Mouse (Mus musculus) kidney, adult 18-20 months (tissue): ENCODE measurements around the gene Ankrd61.

Experiments used
- DNase-seq: peaks from one replicate; pipeline ENCODE4 v3.0.0; 2021

Gene Ankrd61

GRCm38 (mm10) chr5:143897635-143898330, at the start of gene Ankrd61:
Ankrd61 (minus strand) TSS chr5:143897685.
- DNase-seq, result no peak

DNA sequence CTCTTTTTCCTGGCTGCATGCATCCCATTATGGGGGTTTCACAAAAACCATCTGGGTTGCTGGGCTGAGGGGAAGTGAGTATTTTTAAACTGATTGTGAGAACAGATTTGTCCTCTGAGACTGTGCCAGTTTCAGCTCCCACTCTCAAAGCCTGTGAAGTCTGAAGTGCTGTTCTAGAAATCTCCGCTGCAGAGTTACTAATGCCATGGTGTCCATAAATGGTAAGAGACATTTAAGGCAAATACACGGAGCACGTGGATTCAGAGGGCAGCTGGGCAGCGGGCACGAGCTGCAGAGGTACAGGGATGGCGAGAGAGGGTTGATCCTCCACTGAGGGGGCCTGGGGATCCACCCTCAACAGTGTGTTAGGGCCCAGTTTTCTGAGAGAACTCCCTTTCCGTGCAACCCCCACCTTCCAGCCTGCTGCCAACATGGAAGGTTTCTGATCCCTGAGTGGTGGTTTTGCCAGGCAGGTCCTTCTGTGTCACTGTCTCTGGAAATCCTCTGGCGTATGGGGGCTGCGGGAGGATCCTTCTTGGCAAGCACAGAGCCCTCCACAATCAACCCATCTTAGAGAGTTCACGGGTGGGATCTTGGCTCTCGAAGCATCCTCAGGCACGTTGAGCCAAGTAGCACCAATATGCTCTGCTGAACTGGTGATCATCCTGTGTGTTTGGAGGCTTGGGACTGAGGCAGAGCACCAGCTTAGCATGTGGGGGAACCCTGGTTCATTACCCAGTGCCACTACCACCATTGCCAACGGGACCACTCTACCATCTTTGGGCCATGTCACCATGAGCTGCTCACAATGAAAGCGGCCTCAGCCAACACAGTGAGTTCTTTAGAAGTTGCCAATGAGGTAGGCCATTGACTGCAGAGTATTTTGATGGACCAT, 46.0 kb upstream of the Ankrd61 start:
- no peak for DNase-seq

- DNase-seq, result no peak
These were observed 44.1 kb upstream of the Ankrd61 start for GRCm38 (mm10) chr5:143941588-143941987.

DNA sequence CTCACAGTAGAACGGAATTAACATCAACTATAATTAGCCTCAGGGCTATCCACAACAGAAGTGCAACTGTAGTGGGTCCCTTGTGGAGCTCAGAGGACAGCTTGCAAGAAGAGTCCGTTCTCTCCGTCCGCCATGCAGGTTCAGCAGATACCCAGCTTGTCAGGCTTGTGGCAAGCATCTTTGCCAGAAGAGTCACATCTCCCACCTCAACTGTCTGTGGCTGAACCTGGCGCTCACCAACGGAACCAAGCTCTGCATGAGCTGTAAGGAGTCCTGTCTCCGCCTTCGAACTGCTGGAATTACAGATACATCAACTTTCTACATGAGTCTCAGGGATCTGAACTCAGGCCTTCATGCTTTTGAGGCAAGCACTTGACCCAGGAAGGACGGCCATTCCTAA, 38.7 kb upstream of the Ankrd61 start:
- DNase-seq, result no peak

GRCm38 (mm10) chr5:143933875-143934274, 36.4 kb upstream of the Ankrd61 start:
- DNase-seq, result no peak

DNA sequence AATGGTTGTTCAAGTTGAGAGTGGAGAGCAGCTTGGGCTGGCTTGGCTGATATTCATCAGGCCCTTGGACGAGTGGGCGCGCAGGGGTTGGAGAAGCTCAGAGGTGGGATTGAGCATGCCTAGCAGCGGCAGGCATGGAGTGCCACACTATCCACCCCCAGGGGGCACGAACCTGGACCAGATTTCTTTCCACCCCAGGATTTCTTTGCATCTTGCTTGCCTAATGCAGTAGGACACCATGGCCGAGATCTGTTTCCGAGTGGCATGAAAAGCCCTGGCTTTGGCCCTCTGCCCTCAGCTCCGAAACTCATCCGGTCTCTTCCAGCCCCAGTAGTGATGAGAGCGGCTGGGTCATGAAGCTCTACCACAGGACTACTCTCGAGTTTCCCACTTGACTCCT, 35.9 kb upstream of the Ankrd61 start:
- no peak for DNase-seq

DNA sequence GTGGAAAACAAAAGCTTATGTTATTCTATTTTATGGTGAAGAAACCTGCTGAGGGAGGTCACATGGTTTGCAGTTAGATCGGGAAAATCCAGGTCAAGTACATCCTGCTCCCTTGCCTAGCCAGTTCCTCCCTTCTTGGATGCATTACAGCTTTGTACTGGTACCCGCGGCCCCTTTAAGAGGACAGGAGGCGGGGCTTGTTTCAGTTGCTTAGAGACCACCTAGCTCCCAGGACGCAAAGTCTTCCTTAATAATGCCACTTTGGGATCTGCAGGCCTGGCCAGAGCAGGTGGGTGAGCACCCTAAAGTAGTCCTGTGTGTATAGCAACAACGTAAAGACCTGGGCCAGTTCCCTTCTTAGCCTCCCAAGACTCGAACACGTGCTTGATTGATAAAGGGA, 35.3 kb upstream of the Ankrd61 start, which contains the start of gene Rsph10b:
TSS of gene Rsph10b (plus strand) at position 205 of the 400 bp plus-strand sequence.
- DNase-seq, result no peak

DNA sequence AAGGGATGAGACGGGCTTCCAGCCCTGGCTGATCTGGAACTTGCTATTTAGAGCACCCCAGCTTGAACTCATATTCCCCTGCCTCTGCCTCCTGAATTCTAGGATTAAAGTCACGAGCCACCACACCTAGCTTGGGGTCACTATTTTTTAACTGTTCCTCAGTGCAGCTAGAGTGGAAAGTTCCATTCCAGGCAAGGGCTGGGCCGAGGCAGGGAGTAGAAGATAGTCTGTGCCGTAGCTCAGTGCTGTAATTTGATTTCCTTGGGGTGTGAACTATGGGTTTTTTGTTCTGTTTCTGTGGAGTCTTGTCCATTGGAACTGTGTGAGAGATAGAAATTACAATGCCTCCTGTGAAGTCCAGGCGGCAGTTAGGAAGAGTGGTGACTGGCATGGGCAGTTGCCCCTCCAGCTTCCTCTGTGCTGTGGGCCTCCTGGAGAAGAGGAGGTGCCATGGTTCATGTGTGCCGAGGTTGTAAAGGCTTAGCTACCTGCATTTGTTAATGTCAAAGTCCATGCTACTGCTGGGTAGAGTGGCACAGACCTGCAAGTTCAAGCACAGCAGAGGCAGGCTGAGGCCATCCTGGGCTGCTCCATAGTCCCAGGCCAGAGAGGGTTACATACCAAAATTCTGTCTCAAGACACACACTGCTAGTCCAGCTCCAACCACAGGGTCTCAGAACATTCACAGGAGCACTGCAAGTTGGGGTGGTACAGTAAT, 34.5 kb upstream of the Ankrd61 start:
- DNase-seq, result no peak

DNA sequence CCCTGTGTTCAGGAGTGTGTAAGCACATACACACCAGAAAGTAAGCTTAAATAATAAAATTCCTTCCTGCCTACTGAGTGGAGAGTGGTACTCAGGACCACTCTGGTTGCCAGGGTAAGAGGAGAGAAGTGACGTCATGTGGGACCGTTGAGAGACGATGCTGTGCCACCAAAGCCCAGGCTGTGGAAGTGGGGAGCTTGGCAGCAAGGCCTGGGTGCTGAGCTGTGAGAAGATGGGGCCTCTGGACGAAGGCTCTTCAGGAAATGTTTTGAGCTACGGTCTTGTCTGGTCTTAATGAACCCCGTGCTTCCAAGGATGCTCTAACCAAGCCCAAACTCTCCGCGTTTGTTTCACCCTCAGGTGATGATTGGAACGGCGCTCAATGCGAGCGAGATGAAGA, 33.2 kb upstream of the Ankrd61 start:
- no peak for DNase-seq

GRCm38 (mm10) chr5:143929291-143929690, 31.8 kb upstream of the Ankrd61 start:
- no peak for DNase-seq

DNA sequence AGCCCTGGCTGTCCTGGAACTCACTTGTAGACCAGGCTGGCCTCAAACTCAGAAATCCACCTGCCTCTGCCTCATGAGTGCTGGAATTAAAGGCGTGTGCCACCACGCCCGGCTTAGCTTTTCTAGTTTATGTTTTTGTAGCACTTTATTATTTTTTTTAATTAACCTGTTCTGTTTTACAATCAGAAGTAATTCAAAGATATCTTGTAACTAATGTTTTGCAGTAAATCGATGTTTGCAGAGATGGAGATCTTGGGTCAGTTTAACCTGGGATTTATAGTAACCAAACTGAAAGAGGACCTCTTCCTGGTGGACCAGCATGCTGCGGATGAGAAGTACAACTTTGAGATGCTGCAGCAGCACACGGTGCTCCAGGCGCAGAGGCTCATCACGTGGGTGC, 30.4 kb upstream of the Ankrd61 start, which contains the start of gene Gm42421:
TSS of gene Gm42421 (plus strand) at position 301 of the 400 bp plus-strand sequence.
- no peak for DNase-seq

GRCm38 (mm10) chr5:143924781-143925452, 27.4 kb upstream of the Ankrd61 start:
- DNase-seq, result no peak

DNA sequence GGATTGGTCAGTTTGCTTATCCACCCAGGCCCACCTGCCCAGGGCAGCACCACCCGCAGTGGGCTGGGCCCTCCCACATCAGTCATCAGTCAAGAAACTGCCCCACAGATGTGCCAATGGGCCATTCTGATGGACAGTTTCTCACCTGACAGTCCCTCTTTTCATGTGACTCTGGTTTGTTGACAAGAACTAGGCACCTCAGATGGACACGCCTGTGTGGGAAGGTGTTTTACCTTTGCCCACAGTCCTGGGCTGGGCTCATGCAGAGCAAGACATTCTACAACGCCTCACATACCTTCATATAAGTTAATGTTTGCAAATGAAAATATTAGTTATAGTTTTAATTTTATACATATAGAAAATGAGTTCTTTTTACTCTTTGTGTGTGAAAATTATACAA, 20.6 kb upstream of the Ankrd61 start:
- DNase-seq, result no peak

DNA sequence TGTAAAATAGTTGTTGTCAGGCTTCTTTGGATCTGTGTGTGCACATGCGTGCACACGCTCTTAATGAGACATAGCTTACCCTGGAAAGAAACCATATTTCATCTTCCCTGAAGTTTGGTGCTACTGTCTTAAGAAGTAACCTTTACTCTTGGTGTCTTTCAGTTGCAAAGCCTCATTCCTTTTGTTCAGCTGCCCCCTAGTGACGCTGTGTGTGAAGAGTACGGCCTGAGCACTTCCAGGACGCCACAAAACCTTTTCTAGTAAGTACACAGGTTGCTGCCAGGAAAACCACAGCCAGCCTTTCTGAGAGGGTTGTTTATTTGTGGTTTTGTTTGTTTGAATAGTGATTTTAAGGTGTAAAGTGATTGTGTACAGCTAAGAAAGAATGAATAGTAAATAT, 19.9 kb upstream of the Ankrd61 start:
- DNase-seq, result peak; percentile 73

GRCm38 (mm10) chr5:143916221-143916620, 18.7 kb upstream of the Ankrd61 start:
- no peak for DNase-seq

GRCm38 (mm10) chr5:143909417-143910400, 12.2 kb upstream of the Ankrd61 start, which contains the start of the genes Aimp2 and Pms2:
Aimp2 (minus strand) TSS chr5:143909847.
Pms2 (plus strand) TSS chr5:143909964.
- peak; percentile 96 for DNase-seq

DNA sequence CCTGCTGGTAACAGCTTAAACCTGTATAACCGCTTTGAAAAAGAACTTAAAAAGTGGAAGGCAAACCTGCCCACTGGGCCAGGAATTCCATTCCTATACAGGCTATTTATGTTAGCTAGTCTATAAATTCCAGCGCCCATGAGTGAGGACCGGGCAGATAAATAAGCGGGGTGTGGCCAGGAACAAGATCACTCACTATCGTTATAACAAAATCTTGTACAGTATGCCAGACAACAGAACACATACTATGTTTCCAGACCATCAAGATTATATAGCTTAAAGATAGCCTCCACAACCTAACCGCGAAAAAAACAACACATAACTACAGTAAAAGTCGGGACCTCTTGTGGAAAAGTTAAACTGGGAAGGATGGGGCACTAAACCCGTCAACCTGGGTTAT, 11.4 kb upstream of the Ankrd61 start:
- DNase-seq, result no peak

GRCm38 (mm10) chr5:143906429-143906828, 8.9 kb upstream of the Ankrd61 start:
- DNase-seq, result no peak

GRCm38 (mm10) chr5:143903813-143904212, 6.3 kb upstream of the Ankrd61 start:
- DNase-seq, result no peak

DNA sequence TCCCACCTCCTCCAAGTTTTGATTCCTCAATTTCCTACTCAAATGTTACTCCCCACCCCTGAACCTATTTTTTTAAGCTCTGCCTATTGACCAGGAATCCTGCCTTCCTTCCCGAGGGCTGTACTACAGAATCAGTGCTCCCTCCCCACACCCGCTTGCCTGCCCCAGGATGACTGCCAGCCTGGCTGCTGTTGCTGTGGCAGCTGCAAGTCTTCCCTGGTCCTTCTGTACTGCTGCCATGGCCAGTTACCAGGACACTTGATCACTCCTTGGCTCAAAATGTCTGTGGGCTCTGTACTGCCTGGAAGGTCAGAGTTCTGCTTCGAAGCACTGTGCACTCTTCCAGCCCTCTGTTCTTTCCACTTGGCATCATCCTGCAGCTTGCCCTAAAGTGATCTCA, 4.6 kb upstream of the Ankrd61 start:
- no peak for DNase-seq

DNA sequence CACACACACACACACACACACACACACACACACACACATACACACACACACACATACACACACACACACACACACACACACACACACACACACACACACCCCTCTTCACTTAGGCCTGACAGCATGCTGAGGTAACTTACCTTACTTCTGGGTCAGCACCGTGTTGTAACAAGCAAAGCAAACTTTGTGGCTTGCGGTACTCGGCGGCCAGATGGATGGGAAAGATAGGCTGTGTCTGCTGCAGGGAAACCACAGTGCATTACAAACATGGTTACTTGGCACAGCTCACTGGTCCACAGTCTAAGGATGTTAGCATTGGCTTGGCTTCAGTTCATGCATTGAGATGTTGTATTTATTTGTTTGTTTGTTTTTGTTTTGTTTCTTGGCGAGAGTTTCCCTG, 4.1 kb downstream of the Ankrd61 start:
- DNase-seq, result no peak
